In the genomic region with DNA sequence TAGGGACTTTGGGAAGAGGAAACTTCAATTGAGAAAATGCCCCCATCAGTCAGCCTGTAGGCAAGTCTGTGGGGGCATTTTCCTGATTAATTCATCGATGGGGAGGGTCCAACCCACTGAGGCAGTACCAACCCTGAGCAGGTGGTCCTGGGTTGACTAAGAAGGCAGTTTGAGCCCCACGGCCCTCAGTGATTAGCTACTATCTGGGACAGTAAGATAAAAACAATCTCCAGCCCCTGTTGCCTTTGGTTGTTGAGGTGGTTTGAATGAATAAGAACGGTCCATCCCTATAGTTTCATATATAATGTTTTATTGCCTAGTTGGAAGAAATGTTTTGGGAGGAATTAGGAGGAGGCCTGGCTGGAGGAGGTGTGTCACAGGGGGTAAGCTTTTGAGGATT, we compare ENCODE assay signal across 26 mouse cellular contexts. TPM values are rescaled to one million over a fixed set of nuclear protein-coding genes. Genes with fewer than 3 reads are reported as not detected.
A peak's percentile ranks its signal among the peaks of the same experiment; 100 is the strongest.
DNase-seq lines count a peak whose midpoint lies in the region; ATAC-seq and TF ChIP-seq lines count a peak whose summit lies in the region.
"Had no signal": no experiment of that assay in that cellular context is flagged by ENCODE, and none has a peak within 500 bp of the region (broad histone marks: within the 10 kb centered on the region; RNA-seq: fewer than 3 reads in every experiment).

No protein-coding gene starts in this region.

- H3K27me3 ChIP-seq in liver, embryonic 15.5 days: no peaks in the 10 kb centered on the region
- no peaks in the 10 kb centered on the region for H3K27me3 ChIP-seq in liver, embryonic 11.5 days (replicated peaks; ENCODE audit: control insufficient read depth, insufficient read depth, low read length)
- H3K27me3 ChIP-seq in lung, embryonic 15.5 days: no peaks in the 10 kb centered on the region
- no peaks in the 10 kb centered on the region for H3K27me3 ChIP-seq in MEL (ENCODE audit: control insufficient read depth in 1 of 2, insufficient read depth in 2 of 2, low read length in 2 of 2)
- H3K27me3 ChIP-seq: forebrain, embryonic 13.5 days; heart, embryonic 15.5 days; hindbrain, embryonic 13.5 days had no signal

- peaks cover 11% of the 10 kb centered on the region for H3K4me1 ChIP-seq in liver, embryonic 15.5 days (replicated peaks)
- H3K4me1 ChIP-seq in liver, embryonic 11.5 days (replicated peaks; ENCODE audit: control insufficient read depth, insufficient read depth, low read length): peaks cover 11% of the 10 kb centered on the region
- H3K4me1 ChIP-seq in lung, embryonic 15.5 days: peaks cover 19% of the 10 kb centered on the region
- H3K4me1 ChIP-seq in MEL (ENCODE audit: control insufficient read depth in 1 of 2, insufficient read depth in 2 of 2, low read length in 2 of 2): peaks cover 19 to 23% of the 10 kb centered on the region in 2 experiments
- H3K4me1 ChIP-seq: forebrain, embryonic 10.5 days; forebrain, embryonic 13.5 days; hindbrain, embryonic 13.5 days had no signal

- no peaks in the 10 kb centered on the region for H3K79me2 ChIP-seq in MEL (ENCODE audit: control insufficient read depth, insufficient read depth, low read length, poor library complexity)

- peak; percentile 56 to 79; a peak in 3 of 4 replicates for TF ChIP-seq EP300 in MEL (IDR thresholded peaks at IDR 0.05; ENCODE audit: low read depth in 1 of 2, low read length in 2 of 2)

- H3K4me2 ChIP-seq in liver, embryonic 15.5 days: no peak overlapping the region
- no peak overlapping the region for H3K4me2 ChIP-seq in liver, embryonic 11.5 days
- H3K4me2 ChIP-seq in lung, embryonic 15.5 days: no peak overlapping the region
- H3K4me2 ChIP-seq: forebrain, embryonic 13.5 days; heart, embryonic 11.5 days; heart, embryonic 15.5 days; hindbrain, embryonic 13.5 days had no signal

- TF ChIP-seq POLR2A in MEL (IDR thresholded peaks at IDR 0.05; ENCODE audit: control insufficient read depth in 1 of 2, insufficient read depth in 1 of 2, low read depth in 1 of 2, low read length in 2 of 2, poor library complexity in 1 of 2): no peak

- H3K36me3 ChIP-seq in liver, embryonic 15.5 days (replicated peaks): no peaks in the 10 kb centered on the region
- no peaks in the 10 kb centered on the region for H3K36me3 ChIP-seq in liver, embryonic 11.5 days (ENCODE audit: control insufficient read depth, insufficient read depth, low read length)
- H3K36me3 ChIP-seq in lung, embryonic 15.5 days: no peaks in the 10 kb centered on the region
- peaks cover 0 to 24% of the 10 kb centered on the region in 2 experiments; a peak in 2 of 4 replicates for H3K36me3 ChIP-seq in MEL (ENCODE audit: control insufficient read depth in 1 of 2, insufficient read depth in 2 of 2, low read length in 2 of 2)
- H3K36me3 ChIP-seq: forebrain, embryonic 10.5 days; heart, embryonic 15.5 days; hindbrain, embryonic 10.5 days; hindbrain, embryonic 13.5 days had no signal

- no peak for TF ChIP-seq RAD21 in MEL (IDR thresholded peaks at IDR 0.05; ENCODE audit: low read depth, low read length)

- H3K9me3 ChIP-seq in liver, embryonic 15.5 days (replicated peaks): no peaks in the 10 kb centered on the region
- no peaks in the 10 kb centered on the region for H3K9me3 ChIP-seq in liver, embryonic 11.5 days (ENCODE audit: control insufficient read depth, low read length)
- H3K9me3 ChIP-seq in lung, embryonic 15.5 days: no peaks in the 10 kb centered on the region
- H3K9me3 ChIP-seq in MEL (replicated peaks; ENCODE audit: insufficient read depth, low read length): no peaks in the 10 kb centered on the region
- H3K9me3 ChIP-seq: forebrain, embryonic 10.5 days; forebrain, embryonic 13.5 days; heart, embryonic 15.5 days; hindbrain, embryonic 10.5 days; hindbrain, embryonic 13.5 days had no signal

- WGBS in liver, embryonic 15.5 days (ENCODE audit: insufficient replicate concordance): 22% methylated on average over 3 of the region's 3 CpGs
- 60% methylated on average over 3 of the region's 3 CpGs for WGBS in liver, embryonic 11.5 days
- 81% methylated on average over 3 of the region's 3 CpGs for WGBS in lung, embryonic 15.5 days

- H3K9ac ChIP-seq in liver, embryonic 15.5 days: no peak overlapping the region
- no peak overlapping the region for H3K9ac ChIP-seq in liver, embryonic 11.5 days (ENCODE audit: low read depth, low read length)
- H3K9ac ChIP-seq in lung, embryonic 15.5 days: no peak overlapping the region
- no peak overlapping the region for H3K9ac ChIP-seq in MEL (ENCODE audit: control insufficient read depth, low read depth, low read length, poor library complexity, severe bottlenecking)
- H3K9ac ChIP-seq: forebrain, embryonic 13.5 days; heart, embryonic 15.5 days; hindbrain, embryonic 13.5 days had no signal

- no peak overlapping the region for H3K27ac ChIP-seq in liver, embryonic 15.5 days (replicated peaks)
- no peak overlapping the region for H3K27ac ChIP-seq in liver, embryonic 11.5 days (ENCODE audit: low read depth, low read length)
- peak overlapping the region; percentile 76 for H3K27ac ChIP-seq in lung, embryonic 15.5 days
- H3K27ac ChIP-seq in MEL (ENCODE audit: control insufficient read depth, low read depth, low read length): no peak overlapping the region
- H3K27ac ChIP-seq: forebrain, embryonic 10.5 days; forebrain, embryonic 13.5 days; heart, embryonic 15.5 days; hindbrain, embryonic 10.5 days; hindbrain, embryonic 13.5 days had no signal

- H3K4me3 ChIP-seq in liver, embryonic 15.5 days (replicated peaks): no peak overlapping the region
- no peak overlapping the region for H3K4me3 ChIP-seq in liver, embryonic 11.5 days (ENCODE audit: low read depth, low read length)
- no peak overlapping the region for H3K4me3 ChIP-seq in lung, embryonic 15.5 days
- H3K4me3 ChIP-seq in MEL (ENCODE audit: control insufficient read depth in 1 of 2, insufficient read depth in 1 of 2, low read depth in 2 of 2, low read length in 2 of 2): peak overlapping the region in 1 of 2 experiments; percentile 31; a peak in 1 of 4 replicates
- H3K4me3 ChIP-seq: forebrain, embryonic 10.5 days; forebrain, embryonic 13.5 days; heart, embryonic 15.5 days; hindbrain, embryonic 10.5 days; hindbrain, embryonic 13.5 days had no signal

- TF ChIP-seq CTCF in MEL (IDR thresholded peaks at IDR 0.05 in 2 of 3, conservative IDR thresholded peaks at IDR 0.05 in 1 of 3; ENCODE audit: control insufficient read depth in 1 of 3, insufficient read depth in 1 of 3, low read depth in 2 of 3, low read length in 3 of 3, poor library complexity in 1 of 3, severe bottlenecking in 1 of 3): no peak

- DNase-seq in liver, embryonic 11.5 days (ENCODE audit: low spot score): no peak
- no peak for DNase-seq in lung, postnatal 36 days
- peak; percentile 33 for DNase-seq in MEL (ENCODE audit: low read depth, low spot score)
- DNase-seq: adrenal gland, adult 8-10 months; adrenal gland, postnatal 36 days; cerebellum, adult 18-20 months; cerebellum, adult 9-10 months; cerebellum, postnatal 14 days; gastrocnemius, postnatal 10 days; gastrocnemius, postnatal 36 days had no signal

- ATAC-seq in liver, embryonic 15.5 days (ENCODE audit: insufficient read depth): peak; percentile 48
- ATAC-seq in liver, embryonic 11.5 days (replicated peaks; ENCODE audit: low FRiP score): no peak
- no peak for ATAC-seq in lung, embryonic 15.5 days (ENCODE audit: borderline replicate concordance, extremely low read depth, low FRiP score, low TSS enrichment)
- 0 out of 2 replicates have a peak, but pooled peaks have one; percentile 32 for ATAC-seq in megakaryocyte-erythroid progenitor cell, adult 5-6 weeks (replicated peaks; ENCODE audit: low FRiP score, low TSS enrichment, poor library complexity, severe bottlenecking)
- ATAC-seq: activated CD4-positive, CD25-positive, alpha-beta regulatory T cell, adult 4 months; CD4-positive, CD25-positive, alpha-beta regulatory T cell, adult 4 months; forebrain, embryonic 13.5 days; forebrain, embryonic 16.5 days; hindbrain, embryonic 16.5 days had no signal

TF ChIP-seq in MEL, 35 proteins besides CTCF, POLR2A, EP300 and RAD21 (continues in another document):
- no peak for TF ChIP-seq ZKSCAN1 (IDR thresholded peaks at IDR 0.05; ENCODE audit: low read depth, low read length)
- no peak for TF ChIP-seq MAX (IDR thresholded peaks at IDR 0.05; ENCODE audit: low read length)
- no peak for TF ChIP-seq NRF1 (IDR thresholded peaks at IDR 0.05; ENCODE audit: insufficient read depth, low read depth, low read length, poor library complexity, severe bottlenecking)
- TF ChIP-seq ETS1 (IDR thresholded peaks at IDR 0.05; ENCODE audit: low read depth, low read length): peak; percentile 36; the same call in 1 of the 2 replicates
- TF ChIP-seq MYB (IDR thresholded peaks at IDR 0.05; ENCODE audit: low read depth, low read length): peak; percentile 46; the same call in 1 of the 2 replicates
- peak; percentile 78 for TF ChIP-seq TCF12 (IDR thresholded peaks at IDR 0.05; ENCODE audit: low read depth, low read length)
- TF ChIP-seq RCOR1 (IDR thresholded peaks at IDR 0.05; ENCODE audit: low read depth, low read length): peak; percentile 55; the same call in 1 of the 2 replicates
- no peak for TF ChIP-seq CHD1 (IDR thresholded peaks at IDR 0.05; ENCODE audit: low read depth, low read length)
- TF ChIP-seq ZC3H11A (IDR thresholded peaks at IDR 0.05; ENCODE audit: low read depth, low read length): no peak
- no peak for TF ChIP-seq POLR2AphosphoS2 (IDR thresholded peaks at IDR 0.05; ENCODE audit: low read length)

RNA-seq across cellular contexts. Expression of a gene that starts 36.8 kb away (rescaled TPM):
- 0.13 and 0.28 TPM in 2 replicates for polyA plus RNA-seq in liver, embryonic 15.5 days (2015; fragmentation: Nextera tagmentation; extraction: Ambion mirVana)
- polyA plus RNA-seq in liver, embryonic 11.5 days (2014; fragmentation: Nextera tagmentation; extraction: Ambion mirVana): 0.15 TPM in 1 of 2 replicates, not detected in the other
- polyA plus RNA-seq in lung, embryonic 15.5 days (2015; fragmentation: Nextera tagmentation; extraction: Ambion mirVana): 6.4 and 7.9 TPM in 2 replicates
- total RNA-seq in MEL (2012; rRNA removed): 42.3 and 43.4 TPM in 2 replicates
- 10 to 100 TPM in 1 of 2 experiments, not detected in 1; 26.8 TPM for polyA plus RNA-seq in MEL (2012; ENCODE audit: insufficient read depth in 1 of 2, insufficient read length in 2 of 2, low read depth in 1 of 2, low replicate concordance in 2 of 2, missing spikeins in 1 of 2)
- 1.9 and 4.7 TPM in 2 replicates for total RNA-seq in megakaryocyte-erythroid progenitor cell, adult 5-6 weeks (2014; fragmentation: Nextera tagmentation)
- total RNA-seq in megakaryocyte-erythroid progenitor cell, adult 5-6 weeks (2017): 1.3 and 2.4 TPM in 2 replicates

RNA-seq across cellular contexts. Expression of a gene that starts 59.5 kb away (rescaled TPM):
- polyA plus RNA-seq in liver, embryonic 15.5 days (2015; fragmentation: Nextera tagmentation; extraction: Ambion mirVana): 0.21 TPM in 1 of 2 replicates, not detected in the other
- 0.29 TPM in 1 of 2 replicates, not detected in the other for polyA plus RNA-seq in liver, embryonic 11.5 days (2014; fragmentation: Nextera tagmentation; extraction: Ambion mirVana)
- 1.6 and 2.2 TPM in 2 replicates for polyA plus RNA-seq in lung, embryonic 15.5 days (2015; fragmentation: Nextera tagmentation; extraction: Ambion mirVana)
- not detected in 2 replicates for total RNA-seq in MEL (2012; rRNA removed)
- not detected for polyA plus RNA-seq in MEL (2012; ENCODE audit: insufficient read depth in 1 of 2, insufficient read length in 2 of 2, low read depth in 1 of 2, low replicate concordance in 2 of 2, missing spikeins in 1 of 2)
- not detected in 2 replicates for total RNA-seq in megakaryocyte-erythroid progenitor cell, adult 5-6 weeks (2014; fragmentation: Nextera tagmentation)
- not detected in 2 replicates for total RNA-seq in megakaryocyte-erythroid progenitor cell, adult 5-6 weeks (2017)
- total RNA-seq: adrenal gland, adult 8-10 months; gastrocnemius, adult 18-20 months; gastrocnemius, postnatal 36 days; heart, adult 8-10 months had no signal
- polyA plus RNA-seq: C2C12; CD4-positive, CD25-positive, alpha-beta regulatory T cell, adult 4 months had no signal

Comparison
In these comparisons a context has a peak if more than half of its experiments do, and no peak if none do; other contexts are left out.
1. ATAC-seq: peak in liver, embryonic 15.5 days (single experiment) and megakaryocyte-erythroid progenitor cell, adult 5-6 weeks (single experiment); none in liver, embryonic 11.5 days (single experiment) and lung, embryonic 15.5 days (single experiment).